Mouse (Mus musculus) urinary bladder, adult 2 months (tissue): ENCODE measurements around the gene Tfrc. TPM values are rescaled to one million over a fixed set of nuclear protein-coding genes. Genes with fewer than 3 reads are reported as not detected.
A peak's percentile ranks its signal among the peaks of the same experiment; 100 is the strongest.

ENCODE experiments used
- DNase-seq: peaks from one replicate; pipeline ENCODE4 v3.0.0; 2022; ENCODE audit warnings: low spot score
- polyA plus RNA-seq: library from polyadenylated mRNA; depleted of rRNA; stranded (reverse); fragments of >200 nt; gene quantifications from 2 replicates; pipeline ENCODE4 v1.2.3, GENCODE M21; 2012; rRNA removed

Tfrc gene
- polyA plus RNA-seq = 14.1 and 17.7 TPM in 2 replicates

- peak; percentile 93 for DNase-seq
Observed at GRCm38 (mm10) chr16:32608712-32609400, at the start of gene Tfrc. TSS of gene Tfrc (plus strand) at chr16:32608920.

- no peak for DNase-seq
Observed at GRCm38 (mm10) chr16:32559493-32559892, 49.2 kb upstream of the Tfrc start.

GRCm38 (mm10) chr16:32563056-32563793, 45.5 kb upstream of the Tfrc start:
- no peak for DNase-seq

- no peak for DNase-seq
Observed at GRCm38 (mm10) chr16:32567282-32567681, 41.4 kb upstream of the Tfrc start.

DNA sequence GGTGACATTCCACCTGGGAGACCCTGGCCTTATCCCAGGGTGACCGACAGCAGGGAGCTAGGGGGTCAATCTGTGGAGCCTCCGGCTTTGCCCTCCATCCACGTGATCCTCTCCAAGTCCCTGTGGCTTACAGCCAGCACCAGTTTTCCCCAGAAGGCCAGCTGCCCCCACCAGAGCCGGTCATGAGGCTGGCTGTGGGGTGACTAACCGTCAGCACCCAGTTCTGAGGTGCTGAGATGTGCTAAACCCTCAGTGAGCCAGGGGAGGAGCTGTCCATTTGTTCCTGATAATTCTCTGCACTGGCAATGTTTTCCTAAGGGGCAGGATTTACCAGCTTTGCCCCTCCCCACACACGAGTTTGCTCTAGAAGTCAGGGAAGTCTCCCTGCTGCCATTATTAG, 40.3 kb upstream of the Tfrc start:
- DNase-seq = no peak

DNA sequence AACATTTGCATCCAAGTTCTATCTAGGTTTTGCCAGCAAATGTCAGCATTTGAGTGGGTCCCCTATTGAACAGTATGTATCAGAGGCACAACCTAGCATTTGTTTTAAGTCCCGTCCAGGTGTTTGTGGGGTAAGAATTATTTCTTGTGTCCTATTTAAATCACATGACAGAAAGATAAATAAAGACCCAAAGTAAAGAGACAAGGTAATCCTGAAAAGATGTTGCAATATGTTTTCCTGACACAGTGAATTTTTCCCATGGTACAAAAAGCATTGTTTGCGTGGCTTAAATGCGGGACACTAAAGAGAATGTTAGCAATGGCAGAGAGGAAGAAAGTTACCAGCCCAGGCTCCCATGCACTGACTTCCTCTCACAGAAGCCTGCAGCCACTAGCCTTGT, 38.7 kb upstream of the Tfrc start:
- DNase-seq = no peak

DNA sequence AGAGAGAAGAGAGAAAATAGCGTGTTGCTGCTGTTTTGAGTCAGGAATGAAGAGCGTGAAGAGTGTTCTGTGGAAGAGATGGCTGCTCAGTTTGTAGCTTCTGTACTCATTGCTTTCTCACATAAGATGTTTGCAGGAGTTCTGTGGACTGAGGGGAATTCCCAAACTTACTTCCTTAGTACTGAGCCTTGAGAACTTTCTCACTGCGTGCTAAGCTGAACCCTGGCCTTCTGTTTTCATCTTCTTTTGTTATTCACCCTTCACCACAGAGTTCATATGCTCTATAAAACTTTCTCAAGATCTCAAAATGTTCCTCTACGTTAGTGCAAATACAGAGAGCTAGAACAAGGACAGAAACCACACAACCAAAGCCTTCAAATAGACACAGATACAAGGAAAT, 36.2 kb upstream of the Tfrc start:
- DNase-seq = no peak

- no peak for DNase-seq
Observed at GRCm38 (mm10) chr16:32586482-32586881, 22.2 kb upstream of the Tfrc start.

DNA sequence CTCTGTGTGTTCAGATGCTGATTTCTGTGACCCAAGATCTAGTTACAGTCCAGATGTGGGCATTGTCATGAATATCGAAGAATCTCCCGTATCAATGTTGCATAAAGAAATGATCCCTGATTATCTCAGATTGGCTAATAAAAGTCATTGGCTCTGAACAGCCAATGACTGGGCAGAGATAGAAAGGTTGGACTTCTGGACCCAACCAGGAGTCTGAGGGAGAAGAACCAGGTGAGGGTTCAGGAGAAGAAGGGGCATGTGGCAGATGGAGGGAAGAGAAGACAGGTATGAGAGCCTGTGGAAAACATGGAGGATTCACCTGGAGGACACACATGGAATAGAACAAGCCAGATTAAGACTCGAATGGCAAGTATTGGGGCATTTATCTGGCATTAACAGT, 20.2 kb upstream of the Tfrc start:
- DNase-seq = no peak

DNA sequence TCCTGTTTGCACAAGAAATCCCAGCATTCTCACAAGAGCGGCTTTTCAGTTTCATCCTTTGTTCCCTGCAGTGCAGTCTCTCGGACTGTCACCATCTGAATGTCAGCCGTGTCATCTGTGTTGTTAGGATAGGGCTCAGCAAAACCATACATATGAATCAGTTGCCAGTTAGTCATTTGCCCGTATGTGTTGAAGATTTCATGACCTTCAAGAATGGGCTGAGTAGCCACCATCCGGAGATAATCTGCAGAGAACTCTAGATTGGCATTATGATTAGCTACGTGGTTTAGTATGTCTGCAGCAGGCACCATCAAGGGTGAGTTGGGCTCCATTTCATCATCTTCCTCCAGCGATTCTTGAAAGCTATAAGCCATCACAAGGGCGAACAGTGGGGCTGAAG, 17.2 kb upstream of the Tfrc start:
- no peak for DNase-seq

GRCm38 (mm10) chr16:32593283-32593805, 15.4 kb upstream of the Tfrc start:
- no peak for DNase-seq

GRCm38 (mm10) chr16:32593916-32594315, 14.8 kb upstream of the Tfrc start:
- DNase-seq = no peak

DNA sequence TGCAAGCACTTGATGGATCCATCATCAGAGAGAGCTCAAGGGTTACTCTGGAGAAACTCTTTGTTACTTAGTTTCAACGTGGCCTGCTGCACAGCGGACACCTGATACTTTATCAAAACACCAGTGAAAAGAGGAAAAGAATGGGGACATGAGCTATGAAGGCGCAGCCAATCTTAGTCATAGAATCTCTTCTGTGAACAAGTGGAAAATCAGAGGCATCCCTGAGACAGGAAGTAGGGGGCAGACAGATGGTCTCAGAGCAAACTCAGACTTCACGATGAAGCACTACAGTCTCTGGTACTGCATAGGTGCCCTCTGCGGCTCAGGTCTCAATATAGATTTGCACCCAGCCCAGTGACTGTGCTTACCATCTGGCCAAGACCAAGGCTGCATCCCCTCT, 14.0 kb upstream of the Tfrc start:
- DNase-seq = no peak

GRCm38 (mm10) chr16:32595142-32595855, 13.4 kb upstream of the Tfrc start:
- DNase-seq = no peak

GRCm38 (mm10) chr16:32597909-32598381, 10.8 kb upstream of the Tfrc start:
- DNase-seq = no peak

- DNase-seq = no peak
Observed at GRCm38 (mm10) chr16:32599151-32599550, 9.6 kb upstream of the Tfrc start.

- no peak for DNase-seq
Observed at GRCm38 (mm10) chr16:32602193-32602685, 6.5 kb upstream of the Tfrc start.

DNA sequence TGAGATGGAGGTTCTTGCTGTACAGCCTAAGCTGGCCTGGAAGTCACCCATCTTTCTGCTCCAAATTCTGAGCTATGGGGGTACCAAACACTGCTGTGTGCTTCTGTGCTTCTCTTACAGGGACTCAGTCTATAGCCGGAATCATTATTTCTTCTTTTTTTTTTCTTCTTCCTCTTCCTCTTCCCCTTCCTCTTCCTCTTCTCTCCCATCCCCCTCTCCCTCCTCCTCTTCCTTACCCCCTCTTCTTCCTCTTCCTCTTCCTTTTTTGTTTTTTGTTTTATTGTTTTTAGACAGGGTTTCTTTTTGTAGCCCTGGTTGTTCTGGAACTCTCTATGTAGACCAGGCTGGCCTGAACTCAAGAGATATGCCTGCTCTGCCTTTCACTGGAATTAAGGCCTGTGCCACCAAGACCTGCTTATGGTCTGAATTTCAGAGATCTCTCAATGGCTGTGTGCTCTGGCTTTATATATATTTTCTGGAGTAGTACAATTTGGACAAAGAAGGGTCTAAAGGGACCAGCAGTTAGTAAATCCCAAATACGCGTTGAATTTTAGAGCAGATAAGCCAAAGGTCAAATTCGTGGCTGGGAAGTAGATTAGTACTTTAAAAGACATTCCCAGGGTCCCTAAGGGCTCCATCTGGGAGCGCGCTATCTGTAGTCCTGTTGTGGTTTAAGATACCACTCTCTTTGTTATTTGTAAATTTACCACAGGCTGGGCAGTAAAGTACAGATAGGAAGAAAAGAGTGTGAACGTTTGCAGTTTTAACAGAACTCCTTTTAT, 967 bp upstream of the Tfrc start:
- no peak for DNase-seq

DNA sequence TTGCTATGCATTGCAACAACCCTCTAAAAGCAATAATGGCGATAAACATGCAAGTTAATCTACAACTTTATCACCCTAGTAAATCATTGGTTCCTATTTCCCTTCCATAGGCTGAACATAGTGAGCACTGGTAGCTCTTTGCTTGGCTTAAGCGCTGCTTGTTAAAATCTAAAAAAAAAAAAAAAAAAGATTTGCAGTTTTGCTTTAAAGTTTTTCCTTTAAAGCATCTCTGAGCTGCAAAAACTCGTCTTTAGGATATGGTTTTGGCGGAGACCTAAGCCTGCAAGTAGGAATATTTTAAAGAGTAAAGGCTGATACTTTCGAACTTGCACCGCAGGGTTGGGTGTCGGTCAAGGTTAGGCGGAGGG, 392 bp upstream of the Tfrc start:
- DNase-seq = no peak

DNA sequence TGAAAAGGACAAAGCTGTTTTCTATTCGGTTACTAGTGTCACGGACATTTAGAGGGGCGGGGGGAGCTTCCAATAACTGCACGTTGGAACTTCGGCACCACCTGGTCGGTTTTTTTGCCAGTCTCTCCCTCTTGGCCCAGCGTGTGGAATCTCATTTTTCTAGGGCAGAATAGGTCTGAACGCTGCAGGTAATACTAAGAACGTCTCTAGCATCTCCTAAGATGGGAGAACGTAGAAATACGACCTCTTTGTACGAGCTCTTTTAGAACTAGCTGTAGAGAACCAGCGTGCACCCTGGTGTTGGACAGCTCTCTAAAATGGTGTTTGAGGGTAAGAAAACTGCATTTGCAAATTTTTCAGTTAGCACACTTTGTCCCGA, 670 bp downstream of the Tfrc start:
- no peak for DNase-seq

GRCm38 (mm10) chr16:32610460-32611255, 1.9 kb downstream of the Tfrc start:
- no peak for DNase-seq
